Mouse (Mus musculus) heart, postnatal 14 days (tissue): ENCODE data around the gene Slc4a10. TPM values are rescaled to one million over a fixed set of nuclear protein-coding genes. Genes with fewer than 3 reads are reported as not detected.
"Not testable (repeated sequence)": the region's sequence is repeated elsewhere in the genome, so short reads cannot be mapped to it uniquely, and the experiment has no call there.

Experiments used
- DNase-seq, 2 experiments: peaks; one replicate each; pipeline ENCODE4 v3.0.0; 2021 to 2022
- intact Hi-C: fragments of 180-260 bp; cut with DNase I; formaldehyde crosslinking; loops from one replicate; pipeline ENCODE4 v1.15.1; 2025
- long read RNA-seq, 2 experiments: library from polyadenylated mRNA; stranded (forward); transcript quantifications; one replicate each; pipeline ENCODE4 v2.0.0; 2021
- total RNA-seq, 2 experiments: library from RNA; stranded (reverse); gene quantifications; 2 replicates each; pipeline ENCODE4 v1.2.3; 2021

The Slc4a10 gene
- total RNA-seq = not detected
- long read RNA-seq, experiment 1 = 0 reads
- long read RNA-seq, experiment 2 = 0 reads

GRCm38 (mm10) chr2:62046421-62046845 lies at the start of gene Slc4a10:
Slc4a10 (plus strand) TSS chr2:62046462.
- no peak for DNase-seq
- intact Hi-C loops = no loop called here

DNA sequence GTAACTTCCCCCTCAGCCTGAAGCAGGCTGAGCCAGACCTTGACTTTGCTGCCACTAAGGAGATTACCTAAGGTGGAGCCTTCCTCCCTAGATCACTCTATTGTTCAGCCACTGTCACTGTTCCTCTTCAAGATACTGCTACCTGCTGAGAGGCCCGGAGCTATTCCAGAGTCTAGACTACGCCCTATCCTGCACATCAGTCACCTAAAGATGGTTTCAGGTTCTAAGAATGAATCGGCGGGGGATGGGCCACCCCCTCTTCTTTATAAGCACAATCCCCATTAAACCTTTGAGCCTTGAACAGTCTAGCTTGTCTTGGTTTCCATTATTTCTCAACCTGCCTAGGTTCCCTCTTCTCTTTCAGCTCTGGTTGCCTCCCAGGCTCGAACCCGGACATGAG lies 45.0 kb upstream of the Slc4a10 start:
- DNase-seq, intact Hi-C loops: not testable (repeated sequence)

DNA sequence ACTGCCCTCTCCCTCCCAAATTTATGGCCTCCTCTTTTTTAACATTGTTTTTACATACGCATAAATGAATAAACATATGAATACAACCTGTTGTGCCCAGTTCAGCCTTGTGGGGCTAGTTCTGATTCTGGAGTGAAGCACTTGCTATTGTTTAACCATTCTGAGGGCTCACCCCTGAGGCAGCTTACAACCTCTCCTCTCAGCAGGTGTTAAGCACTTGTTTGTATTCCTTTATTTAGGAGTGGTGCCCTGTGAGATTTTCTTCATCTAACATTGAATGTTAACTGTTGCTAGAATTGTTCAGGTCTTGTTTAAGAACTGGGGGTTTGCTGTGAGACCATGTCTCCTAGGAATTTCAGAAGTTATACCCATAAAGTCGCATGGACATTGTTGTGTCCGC lies 28.1 kb upstream of the Slc4a10 start:
- DNase-seq = no peak
- intact Hi-C loops = no loop called here

GRCm38 (mm10) chr2:62046861-62047503 lies 720 bp downstream of the Slc4a10 start:
- no peak for DNase-seq
- intact Hi-C loops = no loop called here

- intact Hi-C loops = no loop called here
- no peak for DNase-seq
Observed at GRCm38 (mm10) chr2:62047504-62048005, 1.3 kb downstream of the Slc4a10 start.

GRCm38 (mm10) chr2:62048116-62048515 lies 1.9 kb downstream of the Slc4a10 start:
- DNase-seq = no peak
- intact Hi-C loops = no loop called here

- DNase-seq = no peak
- intact Hi-C loops = no loop called here
Observed at GRCm38 (mm10) chr2:62076512-62076911, 30.2 kb downstream of the Slc4a10 start.

DNA sequence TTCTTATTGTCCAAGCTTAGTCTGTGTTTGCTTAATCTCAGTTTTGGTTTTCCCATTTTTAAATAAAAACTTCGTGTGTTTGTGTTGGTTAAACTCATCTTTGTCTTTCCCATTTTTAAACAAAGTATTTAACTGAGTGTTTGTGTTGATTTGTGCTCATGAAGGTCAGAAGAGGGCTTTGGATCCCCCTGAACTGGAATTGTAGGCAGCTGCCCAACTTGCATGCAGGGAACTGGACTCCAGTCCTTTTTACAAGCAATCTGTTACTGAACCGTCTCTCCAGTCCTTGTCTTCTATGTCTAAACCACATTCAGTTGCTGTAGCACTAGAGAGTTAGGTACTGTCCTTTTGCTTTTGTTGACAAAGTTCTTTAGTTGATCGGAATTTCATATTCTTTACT lies 41.3 kb downstream of the Slc4a10 start:
- DNase-seq = no peak

DNA sequence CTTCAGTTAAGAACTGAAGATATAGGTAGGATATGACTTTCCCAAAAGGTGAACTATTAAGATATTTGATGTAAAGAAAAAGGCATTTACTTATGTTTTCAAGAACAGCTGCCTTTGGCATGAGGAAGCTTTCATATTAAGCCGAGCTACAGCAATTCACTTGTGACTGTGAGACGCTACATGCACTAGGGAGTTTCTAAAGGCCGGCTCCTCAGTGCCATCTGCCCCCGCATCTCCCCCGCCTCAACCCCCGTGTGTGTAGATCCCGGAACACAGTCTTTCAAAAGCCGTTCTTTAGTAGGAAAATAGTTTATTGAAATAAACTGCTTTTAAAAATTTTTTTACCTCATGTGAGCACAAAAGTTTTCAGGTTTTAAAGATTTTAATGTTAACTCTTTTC lies 42.5 kb downstream of the Slc4a10 start:
- no peak for DNase-seq
- intact Hi-C loops = no loop called here

More for the DNA sequence above, 41.3 kb downstream of the Slc4a10 start:
- intact Hi-C loops = no loop called here

- intact Hi-C loops = no loop called here
- no peak for DNase-seq
Observed at GRCm38 (mm10) chr2:62089208-62089607, 42.9 kb downstream of the Slc4a10 start.

DNA sequence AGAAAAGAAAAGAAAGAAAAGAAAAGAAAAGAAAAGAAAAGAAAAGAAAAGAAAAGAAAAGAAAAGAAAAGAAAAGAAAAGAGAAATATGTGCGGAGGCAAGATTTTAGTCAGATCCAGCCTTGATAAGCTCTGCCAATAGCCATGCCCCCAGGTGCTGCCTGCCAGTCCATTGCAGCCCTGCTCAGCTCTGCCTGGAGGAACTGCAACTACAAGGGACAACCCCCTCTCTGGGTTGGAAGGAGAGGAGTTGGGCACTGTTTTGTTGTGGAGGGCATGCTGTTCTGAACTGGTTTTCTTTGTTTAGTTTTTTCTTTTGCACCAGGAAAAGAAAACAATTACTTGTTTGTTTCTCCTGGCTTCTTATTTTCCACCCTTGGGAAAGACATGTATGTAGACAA lies 54.3 kb downstream of the Slc4a10 start:
- DNase-seq = no peak
- intact Hi-C loops = no loop called here

GRCm38 (mm10) chr2:62115346-62115745 lies 69.1 kb downstream of the Slc4a10 start:
- DNase-seq = no peak
- intact Hi-C loops = no loop called here

GRCm38 (mm10) chr2:62129975-62130374 lies 83.7 kb downstream of the Slc4a10 start:
- intact Hi-C loops = no loop called here
- DNase-seq = no peak

- no peak for DNase-seq
- intact Hi-C loops = no loop called here
Observed at GRCm38 (mm10) chr2:62134911-62135310, 88.6 kb downstream of the Slc4a10 start.

DNA sequence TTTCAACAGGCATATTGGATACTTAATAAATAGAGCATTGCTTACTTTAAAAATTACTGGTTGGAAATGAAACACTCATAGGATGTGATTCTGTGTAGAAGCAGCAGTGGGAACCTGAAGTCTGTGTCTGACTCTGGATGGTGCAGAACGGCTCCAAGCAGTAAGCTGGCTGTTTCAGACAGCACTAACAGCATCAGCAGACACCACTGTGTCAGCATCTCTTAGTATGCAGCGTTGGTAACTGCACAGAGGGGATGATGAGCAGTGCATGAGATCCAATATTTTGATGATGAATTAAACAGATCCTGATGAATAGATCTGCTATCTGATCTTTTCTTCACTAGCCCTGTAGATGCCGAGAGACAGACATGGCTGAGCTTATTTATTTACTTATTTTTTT lies 101.4 kb downstream of the Slc4a10 start:
- intact Hi-C loops = no loop called here
- DNase-seq = no peak

DNA sequence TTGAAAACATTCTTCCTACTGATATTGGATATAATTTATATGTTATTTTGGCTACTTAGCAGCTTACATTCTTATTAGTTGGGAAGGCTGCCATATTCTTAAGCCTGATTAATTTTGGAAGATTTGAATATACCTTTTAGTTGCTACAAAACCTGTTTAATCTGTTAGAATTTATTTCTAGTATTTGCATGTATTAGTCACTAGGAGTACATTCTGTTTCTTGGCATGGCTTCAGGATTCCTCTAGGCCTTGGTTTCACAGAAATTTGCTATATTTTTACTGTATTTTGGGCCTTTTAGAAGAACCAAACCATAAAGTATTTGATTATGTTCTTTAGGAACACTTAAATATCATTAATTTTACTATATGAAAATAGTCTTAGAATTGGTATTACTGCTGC lies 103.2 kb downstream of the Slc4a10 start:
- no peak for DNase-seq
- intact Hi-C loops = no loop called here

- intact Hi-C loops = no loop called here
- no peak for DNase-seq
Observed at GRCm38 (mm10) chr2:62150830-62151229, 104.6 kb downstream of the Slc4a10 start.

DNA sequence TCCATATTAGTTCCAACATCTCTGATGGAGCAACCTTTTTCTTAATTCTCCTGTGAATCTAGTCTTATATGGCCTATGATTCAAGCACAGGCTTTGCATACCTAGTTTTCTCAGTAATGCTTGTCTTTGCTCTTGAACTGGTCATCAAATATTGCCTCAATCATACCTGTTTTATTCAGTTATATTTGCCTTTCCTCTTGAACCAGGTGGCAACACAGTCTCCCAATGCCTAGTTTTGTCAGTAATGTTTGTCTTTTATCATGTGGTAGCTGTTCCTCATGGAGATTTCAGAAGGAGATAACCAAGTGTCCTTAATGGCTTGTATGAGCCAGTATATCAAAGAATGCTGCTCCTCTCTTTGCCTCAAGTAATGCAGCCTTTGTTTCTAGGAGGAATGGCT lies 163.8 kb downstream of the Slc4a10 start:
- intact Hi-C loops = no loop called here
- no peak for DNase-seq

- DNase-seq = no peak
- intact Hi-C loops = no loop called here
Observed at GRCm38 (mm10) chr2:62211106-62211505, 164.8 kb downstream of the Slc4a10 start.

GRCm38 (mm10) chr2:62227563-62227962 lies 181.3 kb downstream of the Slc4a10 start:
- DNase-seq = no peak
- intact Hi-C loops = no loop called here

GRCm38 (mm10) chr2:62231271-62231670 lies 185.0 kb downstream of the Slc4a10 start:
- no peak for DNase-seq
- intact Hi-C loops = no loop called here

DNA sequence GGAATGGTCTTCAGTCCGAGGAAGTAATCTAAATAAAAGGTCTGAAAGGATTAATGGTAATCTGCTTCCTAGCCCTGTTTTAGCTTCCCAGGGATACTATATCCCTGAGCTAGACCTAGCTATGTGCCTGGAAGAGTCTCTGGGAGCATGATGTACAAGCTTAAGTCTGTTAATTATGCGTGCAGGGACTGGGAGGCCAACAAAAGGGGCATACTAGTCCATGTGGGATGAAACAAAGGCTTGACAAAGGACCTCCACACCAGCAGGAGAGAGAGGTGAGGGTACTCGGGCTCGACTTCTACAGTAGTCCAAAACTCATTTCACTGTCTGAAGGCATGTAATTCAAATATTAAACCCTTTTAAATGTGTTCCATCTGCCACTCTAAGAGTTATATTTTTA lies 197.9 kb downstream of the Slc4a10 start:
- no peak for DNase-seq
- intact Hi-C loops = no loop called here

- intact Hi-C loops = no loop called here
- no peak for DNase-seq
Observed at GRCm38 (mm10) chr2:62268467-62268866, 222.2 kb downstream of the Slc4a10 start.
